Mouse (Mus musculus) lung, embryonic 14.5 days (tissue): Measurements from ENCODE around the gene Mgll. TPM values are rescaled to one million over a fixed set of nuclear protein-coding genes. Genes with fewer than 3 reads are reported as not detected.
A peak's percentile ranks its signal among the peaks of the same experiment; 100 is the strongest.

ENCODE experiments used
- ATAC-seq: fragments of 200-750 bp; cut with Nextera tagmentation; 2 replicates; pipeline ENCODE4 v1.8.0; 2017; ENCODE audit warnings: mild to moderate bottlenecking, moderate TSS enrichment, moderate library complexity; ENCODE audit not compliant: insufficient read depth
- DNase-seq: peaks from one replicate; pipeline ENCODE4 v3.0.0-alpha.2; 2015
- H3K27ac ChIP-seq: fragments of 300-500 bp; sonication (generic); 2 replicates; pipeline ENCODE4 v1.5.1; 2014; ENCODE audit warnings: low read depth, mild to moderate bottlenecking, moderate library complexity
- H3K27me3 ChIP-seq: fragments of 300-500 bp; sonication (generic); 2 replicates; pipeline ENCODE4 v1.6.1; 2014; ENCODE audit warnings: low read length, control low read depth; ENCODE audit not compliant: insufficient read depth
- H3K36me3 ChIP-seq: fragments of 300-500 bp; sonication (generic); 2 replicates; pipeline ENCODE4 v1.6.1; 2014; ENCODE audit warnings: control low read depth; ENCODE audit not compliant: insufficient read depth
- H3K4me1 ChIP-seq: fragments of 300-500 bp; sonication (generic); 2 replicates; pipeline ENCODE4 v1.6.1; 2014; ENCODE audit warnings: antibody characterized with exemption, control low read depth; ENCODE audit not compliant: insufficient read depth
- H3K4me2 ChIP-seq: fragments of 300-500 bp; sonication (generic); 2 replicates; pipeline ENCODE4 v1.6.1; 2014; ENCODE audit warnings: mild to moderate bottlenecking
- H3K4me3 ChIP-seq: fragments of 300-500 bp; sonication (generic); 2 replicates; pipeline ENCODE4 v1.5.1; 2014; ENCODE audit warnings: low read depth, low read length
- H3K9ac ChIP-seq: fragments of 300-500 bp; sonication (generic); 2 replicates; pipeline ENCODE4 v1.6.1; 2014
- H3K9me3 ChIP-seq: fragments of 300-500 bp; sonication (generic); 2 replicates; pipeline ENCODE4 v1.6.1; 2016; ENCODE audit warnings: low read depth, low read length, control low read depth
- CTCF ChIP-seq: IDR thresholded peaks from 2 replicates; pipeline ENCODE4 v1.5.1; 2016; ENCODE audit warnings: antibody characterized with exemption, low read depth
- WGBS: fragments of 180-500 bp; shearing (Covaris S2); extraction: QIAGEN DNeasy Blood & Tissue Kit; methylation state at CpG from one replicate; pipeline ENCODE4 v1.1.7; 2014; 5-methylcytosine and 5-hydroxymethylcytosine counted together
- polyA plus RNA-seq: library from polyadenylated mRNA; unstranded; fragments of >200 nt; fragmentation: Nextera tagmentation; extraction: Ambion mirVana; gene quantifications from 2 replicates; pipeline ENCODE4 v1.2.1, GENCODE M21; 2014

Mgll gene
- polyA plus RNA-seq, 1 experiment from 2014 or later: 71.5 TPM

GRCm38 (mm10) chr6:88776964-88777363 is 52.8 kb downstream of the Mgll start:
- H3K9me3 ChIP-seq: no peaks in the 10 kb centered on the region
- H3K4me3 ChIP-seq: no peak overlapping the region
- no peaks in the 10 kb centered on the region for H3K36me3 ChIP-seq
- ATAC-seq (no peak), DNase-seq (no peak)
- WGBS: 41% methylated on average over 8 of the region's 8 CpGs
- no peak overlapping the region for H3K9ac ChIP-seq
- H3K4me2 ChIP-seq: no peak overlapping the region
- H3K4me1 ChIP-seq: no peaks in the 10 kb centered on the region; the same call in 1 of the 2 replicates
- no peak overlapping the region for H3K27ac ChIP-seq
- no peak for TF ChIP-seq CTCF
- H3K27me3 ChIP-seq: no peaks in the 10 kb centered on the region

- H3K4me1 ChIP-seq: no peaks in the 10 kb centered on the region; the same call in 1 of the 2 replicates
- DNase-seq (no peak), ATAC-seq (no peak)
- no peak overlapping the region for H3K4me3 ChIP-seq
- no peaks in the 10 kb centered on the region for H3K27me3 ChIP-seq
- no peaks in the 10 kb centered on the region for H3K36me3 ChIP-seq
- no peak for TF ChIP-seq CTCF
- no peak overlapping the region for H3K27ac ChIP-seq
- no peak overlapping the region for H3K9ac ChIP-seq
- WGBS: 65% methylated on average over 8 of the region's 8 CpGs
- no peaks in the 10 kb centered on the region for H3K9me3 ChIP-seq
- H3K4me2 ChIP-seq: no peak overlapping the region
These were observed 54.0 kb downstream of the Mgll start for GRCm38 (mm10) chr6:88778047-88778688.

- Histone ChIP-seq H3K27me3 (no peaks in the 10 kb centered on the region), H3K4me1 (peaks cover 8% of the 10 kb centered on the region; the same call in 1 of the 2 replicates), H3K27ac (no peak overlapping the region), H3K4me3 (no peak overlapping the region), H3K9me3 (no peaks in the 10 kb centered on the region), H3K4me2 (no peak overlapping the region), H3K36me3 (no peaks in the 10 kb centered on the region), H3K9ac (no peak overlapping the region)
- DNase-seq: no peak
- no peak for ATAC-seq
- no peak for TF ChIP-seq CTCF
- WGBS: 62% methylated on average over 5 of the region's 5 CpGs
These were observed 55.5 kb downstream of the Mgll start for GRCm38 (mm10) chr6:88779755-88780154.

GRCm38 (mm10) chr6:88781919-88782318 is 57.7 kb downstream of the Mgll start:
- no peak overlapping the region for H3K4me2 ChIP-seq
- no peak overlapping the region for H3K4me3 ChIP-seq
- H3K27me3 ChIP-seq: no peaks in the 10 kb centered on the region
- no peaks in the 10 kb centered on the region for H3K9me3 ChIP-seq
- H3K27ac ChIP-seq: no peak overlapping the region
- WGBS: 69% methylated on average over 4 of the region's 4 CpGs
- ATAC-seq (no peak), DNase-seq (no peak)
- no peak overlapping the region for H3K9ac ChIP-seq
- H3K36me3 ChIP-seq: no peaks in the 10 kb centered on the region
- TF ChIP-seq CTCF: no peak
- peaks cover 25% of the 10 kb centered on the region for H3K4me1 ChIP-seq

- Histone ChIP-seq H3K4me3 (no peak overlapping the region), H3K27me3 (no peaks in the 10 kb centered on the region), H3K36me3 (no peaks in the 10 kb centered on the region), H3K4me1 (peaks cover 28% of the 10 kb centered on the region), H3K9me3 (no peaks in the 10 kb centered on the region), H3K4me2 (no peak overlapping the region), H3K9ac (no peak overlapping the region), H3K27ac (0 out of 2 replicates have a peak overlapping the region, but pooled peaks have one; percentile 2)
- ATAC-seq (peak; percentile 32; the same call in 1 of the 2 replicates), DNase-seq (no peak)
- WGBS: 30% methylated on average over 4 of the region's 4 CpGs
- TF ChIP-seq CTCF: no peak
These were observed 58.8 kb downstream of the Mgll start for GRCm38 (mm10) chr6:88782981-88783397.

GRCm38 (mm10) chr6:88784691-88785173 is 60.5 kb downstream of the Mgll start:
- Histone ChIP-seq H3K27ac (peak overlapping the region; percentile 80), H3K27me3 (no peaks in the 10 kb centered on the region), H3K9me3 (no peaks in the 10 kb centered on the region), H3K4me1 (peaks cover 32% of the 10 kb centered on the region), H3K4me2 (no peak overlapping the region), H3K9ac (peak overlapping the region; percentile 20; the same call in 1 of the 2 replicates), H3K4me3 (no peak overlapping the region), H3K36me3 (no peaks in the 10 kb centered on the region)
- TF ChIP-seq CTCF: peak; percentile 48
- ATAC-seq: peak; percentile 61; the same call in 1 of the 2 replicates
- peak; percentile 66 for DNase-seq
- WGBS: 49% methylated on average over 7 of the region's 7 CpGs

GRCm38 (mm10) chr6:88785331-88785730 is 61.1 kb downstream of the Mgll start:
- DNase-seq: peak; percentile 59
- no peak for TF ChIP-seq CTCF
- Histone ChIP-seq H3K4me3 (no peak overlapping the region), H3K9me3 (no peaks in the 10 kb centered on the region), H3K9ac (no peak overlapping the region), H3K4me1 (peaks cover 35% of the 10 kb centered on the region), H3K27me3 (no peaks in the 10 kb centered on the region), H3K36me3 (no peaks in the 10 kb centered on the region), H3K4me2 (no peak overlapping the region), H3K27ac (peak overlapping the region; percentile 80)
- peak; percentile 21; the same call in 1 of the 2 replicates for ATAC-seq
- 32% methylated on average over 5 of the region's 5 CpGs for WGBS
